Mouse (Mus musculus) ovary, postnatal 36 days (tissue): Measurements from ENCODE around the gene Rtp3.

Source experiments
- DNase-seq: peaks from one replicate; pipeline ENCODE4 v3.0.0; 2022; ENCODE audit warnings: low spot score, mixed read lengths

Rtp3 gene

GRCm38 (mm10) chr9:110945343-110945742, 45.0 kb downstream of the Rtp3 start:
- DNase-seq: no peak

GRCm38 (mm10) chr9:110944265-110944664, 46.1 kb downstream of the Rtp3 start:
- DNase-seq: no peak

GRCm38 (mm10) chr9:110937506-110938490, 52.6 kb downstream of the Rtp3 start:
- no peak for DNase-seq

GRCm38 (mm10) chr9:110935941-110936340, 54.4 kb downstream of the Rtp3 start:
- no peak for DNase-seq
